Mouse (Mus musculus): ENCODE measurements around the gene Etv6.

Etv6 gene

GRCm38 (mm10) chr6:134111599-134111998 is 76.1 kb downstream of the Etv6 start:
- DNase-seq (ENCODE audit: low read depth) = no peak

DNA sequence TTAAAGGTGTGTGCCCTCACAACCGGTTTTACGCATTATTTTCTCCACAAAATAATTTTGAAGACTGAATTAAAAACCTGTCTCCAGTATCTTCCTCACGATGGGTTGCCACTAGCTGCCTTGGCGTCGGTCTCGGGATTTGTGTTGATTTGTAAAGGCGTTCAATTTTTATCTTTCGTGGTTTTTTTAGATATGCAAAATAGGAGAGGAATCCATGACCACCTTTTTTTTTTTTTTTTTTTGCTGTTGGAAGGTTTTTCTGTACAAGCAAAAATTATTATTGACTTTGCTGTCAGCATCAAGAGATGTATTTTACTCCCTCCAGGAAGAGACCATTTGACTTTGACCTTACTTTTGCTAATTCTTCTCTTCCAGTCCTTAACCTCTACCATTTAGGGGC is 77.3 kb downstream of the Etv6 start:
- no peak for DNase-seq (ENCODE audit: low read depth)

DNA sequence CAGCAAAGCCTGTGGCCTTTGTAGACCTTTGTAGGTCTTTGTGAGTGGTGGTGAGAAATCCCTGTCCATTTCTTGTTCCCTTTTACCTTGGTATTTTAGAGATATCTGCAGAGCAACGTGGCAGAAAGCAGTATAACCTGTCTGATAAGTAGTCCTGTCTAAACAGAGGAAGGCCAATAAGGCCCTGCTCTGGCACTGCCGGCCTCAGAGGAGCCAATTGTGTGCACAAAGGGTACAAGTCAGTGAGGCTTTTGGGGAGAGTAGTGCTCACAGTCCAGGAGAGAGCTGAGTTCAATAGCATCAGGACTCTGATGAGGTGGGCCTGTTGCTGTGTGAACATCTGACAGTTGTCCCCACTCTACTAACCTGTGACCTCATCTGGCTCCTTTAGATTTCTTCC is 77.7 kb downstream of the Etv6 start:
- DNase-seq (ENCODE audit: low read depth) = no peak

GRCm38 (mm10) chr6:134115219-134115968 is 79.9 kb downstream of the Etv6 start:
- no peak for DNase-seq (ENCODE audit: low read depth)

DNA sequence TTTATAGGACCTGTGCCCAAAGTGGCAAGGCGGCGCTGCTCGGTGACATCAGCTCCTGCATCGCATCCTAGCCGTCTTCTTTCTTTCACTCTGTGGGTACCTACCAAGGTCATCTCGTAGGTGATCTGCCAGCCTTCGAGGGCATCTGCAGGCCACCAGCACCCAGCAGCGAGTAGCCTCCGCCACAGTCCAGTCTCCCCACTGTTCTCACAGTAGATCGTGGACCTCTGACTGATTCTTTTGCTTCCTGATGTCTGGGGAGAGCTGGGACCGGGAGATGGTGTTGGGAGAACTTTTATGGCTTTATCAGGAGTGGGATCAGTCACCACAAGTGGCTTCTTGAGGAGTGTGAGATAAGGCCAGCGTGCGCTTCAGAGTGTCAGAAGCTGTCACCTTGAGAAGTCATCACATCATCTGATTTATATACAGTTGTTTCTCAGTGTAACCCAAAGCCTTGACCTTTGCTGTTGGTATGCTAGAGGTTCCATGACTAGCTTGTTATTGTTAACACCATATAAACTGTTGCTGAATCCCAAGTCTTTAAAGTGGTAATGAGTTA is 82.0 kb downstream of the Etv6 start:
- no peak for DNase-seq (ENCODE audit: low read depth)

DNA sequence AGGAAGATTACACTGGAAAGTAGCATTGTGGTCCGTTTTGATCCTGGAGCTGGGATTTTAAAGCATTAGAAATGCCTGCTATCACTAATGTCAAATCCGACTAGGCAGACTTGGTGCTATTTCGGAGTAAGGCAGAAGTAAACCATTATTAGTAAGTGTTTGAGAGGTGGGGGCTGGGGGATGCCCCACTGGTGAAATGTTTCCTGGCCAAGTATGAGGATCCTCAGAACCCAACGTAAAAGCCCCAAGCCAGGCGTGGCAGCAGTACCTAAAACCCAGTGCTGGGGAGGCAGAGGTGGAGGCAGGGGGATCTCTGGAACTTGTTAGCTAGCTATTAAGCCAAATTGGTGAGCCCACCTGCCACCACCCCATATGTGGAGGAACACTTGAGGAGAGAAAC is 83.0 kb downstream of the Etv6 start:
- DNase-seq (ENCODE audit: low read depth) = no peak

GRCm38 (mm10) chr6:134119136-134119535 is 83.6 kb downstream of the Etv6 start:
- DNase-seq (ENCODE audit: low read depth) = no peak

GRCm38 (mm10) chr6:134120227-134120626 is 84.7 kb downstream of the Etv6 start:
- no peak for DNase-seq (ENCODE audit: low read depth)

GRCm38 (mm10) chr6:134120712-134121111 is 85.2 kb downstream of the Etv6 start:
- no peak for DNase-seq (ENCODE audit: low read depth)

DNA sequence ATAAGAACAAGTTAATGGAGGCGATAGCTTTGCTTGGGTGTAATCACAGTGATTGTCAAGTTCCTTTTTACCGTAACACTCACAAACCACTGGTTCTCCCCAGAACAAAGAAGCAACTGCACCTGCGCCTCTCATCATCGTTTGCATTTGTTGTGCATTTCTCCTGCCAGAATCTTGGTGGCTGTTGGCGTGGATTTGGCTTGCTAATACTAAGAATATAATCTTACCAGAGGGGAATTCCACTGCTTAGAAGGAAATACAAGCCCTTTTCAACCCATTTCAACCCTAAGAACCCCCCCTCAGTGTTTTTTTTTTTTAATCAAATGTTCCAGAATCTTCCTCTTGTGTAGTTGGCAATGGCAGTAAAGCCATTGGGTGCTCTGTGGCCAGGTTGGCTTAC is 87.4 kb downstream of the Etv6 start:
- no peak for DNase-seq (ENCODE audit: low read depth)

- DNase-seq (ENCODE audit: low read depth) = no peak
Measured at GRCm38 (mm10) chr6:134123474-134123873, 88.0 kb downstream of the Etv6 start.

GRCm38 (mm10) chr6:134124256-134124655 is 88.8 kb downstream of the Etv6 start:
- DNase-seq (ENCODE audit: low read depth) = no peak

GRCm38 (mm10) chr6:134127996-134128395 is 92.5 kb downstream of the Etv6 start:
- no peak for DNase-seq (ENCODE audit: low read depth)

- no peak for DNase-seq (ENCODE audit: low read depth)
Measured at GRCm38 (mm10) chr6:134128594-134128993, 93.1 kb downstream of the Etv6 start.

DNA sequence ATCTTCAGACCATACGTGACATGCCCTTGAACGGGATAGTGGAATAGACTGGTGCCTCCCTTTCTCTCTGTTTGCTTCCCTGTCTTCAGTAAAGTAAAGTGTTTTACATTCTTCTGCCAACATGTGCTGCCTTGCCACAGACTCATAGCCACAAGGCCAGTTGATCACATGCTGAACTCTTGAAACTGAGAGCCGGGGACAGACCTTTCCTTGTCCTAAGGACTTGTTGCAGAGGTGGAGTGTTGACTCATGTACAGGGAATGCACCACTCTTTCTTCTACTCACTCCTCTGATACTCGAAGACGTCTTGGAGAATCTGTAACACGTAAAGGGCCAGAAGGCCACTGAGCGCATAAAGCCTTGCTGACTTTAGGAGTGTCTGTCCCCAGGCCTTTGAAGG is 94.3 kb downstream of the Etv6 start:
- DNase-seq (ENCODE audit: low read depth) = no peak

GRCm38 (mm10) chr6:134130816-134131215 is 95.3 kb downstream of the Etv6 start:
- DNase-seq (ENCODE audit: low read depth) = no peak

DNA sequence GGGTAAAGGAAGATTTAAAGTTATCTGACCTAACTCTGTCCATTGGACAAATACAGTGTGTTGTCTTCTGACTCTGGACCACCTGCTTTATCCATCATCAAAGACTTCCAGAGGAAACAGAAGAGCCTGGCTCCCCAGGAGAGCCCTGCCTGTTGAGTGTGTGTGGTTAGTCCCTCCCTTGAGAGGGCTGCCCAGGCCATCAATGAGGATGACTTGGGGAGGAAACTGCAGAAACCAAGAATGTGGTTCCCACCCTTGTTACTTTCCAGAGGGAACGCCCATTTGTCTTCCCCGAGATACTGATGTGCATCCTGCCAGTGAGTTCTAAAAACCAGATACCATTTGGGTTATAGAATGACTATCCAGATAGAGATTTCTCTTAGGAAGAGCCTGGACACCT is 96.1 kb downstream of the Etv6 start:
- no peak for DNase-seq (ENCODE audit: low read depth)

DNA sequence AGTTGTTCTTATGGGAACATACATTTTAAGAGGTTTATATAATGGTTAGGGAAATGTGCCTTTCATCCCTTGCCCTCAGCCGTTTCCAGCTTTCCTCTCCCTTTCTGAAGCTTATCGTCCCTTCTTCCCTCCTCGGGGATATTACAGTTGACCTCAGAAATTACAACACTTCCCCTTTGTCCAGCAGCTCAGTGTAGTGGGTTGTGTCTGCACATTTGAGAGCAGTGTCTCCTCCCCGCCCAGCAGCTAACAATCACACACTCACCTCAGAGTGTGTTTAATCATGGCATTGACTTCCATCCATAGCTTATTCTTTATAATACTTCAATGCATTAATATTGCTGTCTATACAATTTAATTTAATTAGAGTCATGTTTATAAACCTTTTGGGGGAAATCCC is 98.3 kb downstream of the Etv6 start:
- DNase-seq (ENCODE audit: low read depth) = no peak

DNA sequence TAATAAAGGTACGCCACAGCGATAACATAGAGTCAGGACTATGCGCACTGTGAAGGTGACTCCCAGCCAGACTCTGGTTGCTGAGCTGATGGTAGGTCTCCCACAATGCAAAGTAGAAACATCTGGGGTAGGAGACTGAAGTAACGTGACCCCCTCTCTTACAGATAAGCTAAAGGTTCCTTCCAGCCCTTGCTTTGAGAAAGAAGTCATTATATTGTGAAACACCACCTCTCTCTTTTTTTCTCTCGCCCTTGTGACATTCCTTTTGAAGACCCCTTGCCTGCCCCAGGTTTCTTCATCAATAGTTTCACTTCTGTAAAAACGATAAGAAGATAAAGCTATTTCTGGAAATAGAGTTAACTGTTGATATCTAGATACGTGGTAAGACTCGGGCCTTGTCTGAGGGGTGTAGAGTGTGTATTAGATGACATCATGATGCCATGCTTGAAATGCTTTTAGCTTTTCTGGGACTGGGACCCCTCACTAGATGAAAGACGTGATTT is 99.4 kb downstream of the Etv6 start:
- DNase-seq (ENCODE audit: low read depth) = no peak

- no peak for DNase-seq (ENCODE audit: low read depth)
Measured at GRCm38 (mm10) chr6:134136315-134136714, 100.8 kb downstream of the Etv6 start.

DNA sequence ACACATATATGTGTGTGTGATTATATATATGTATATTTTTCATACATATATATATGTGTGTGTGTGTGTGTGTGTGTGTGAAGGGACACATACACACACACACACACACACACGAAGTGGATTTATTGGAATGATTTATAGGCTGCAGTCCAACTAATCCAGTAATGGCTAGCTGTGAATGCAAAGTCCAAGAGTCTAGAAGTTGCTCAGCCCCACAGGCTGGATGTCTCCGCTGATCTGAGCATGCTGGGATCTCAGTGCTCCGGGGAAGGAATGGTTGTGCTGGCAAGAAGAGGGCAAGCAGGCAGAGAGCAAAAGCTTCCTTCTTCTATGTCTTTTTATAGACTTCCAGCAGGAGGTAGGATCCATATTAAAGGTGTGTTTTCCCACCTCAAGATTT is 103.9 kb downstream of the Etv6 start:
- no peak for DNase-seq (ENCODE audit: low read depth)

GRCm38 (mm10) chr6:134140718-134141615 is 105.5 kb downstream of the Etv6 start:
- DNase-seq (ENCODE audit: low read depth) = no peak

GRCm38 (mm10) chr6:134141616-134142165 is 106.2 kb downstream of the Etv6 start:
- DNase-seq (ENCODE audit: low read depth) = no peak

Measured in naive thymus-derived CD4-positive, alpha-beta T cell, adult 2 months (primary cell).